Mouse (Mus musculus): ENCODE results near the gene Chdh. TPM values are rescaled to one million over a fixed set of nuclear protein-coding genes. Genes with fewer than 3 reads are reported as not detected.

Gene Chdh
- total RNA-seq, 1 experiment from 2014 or later = 10.5 TPM

DNA sequence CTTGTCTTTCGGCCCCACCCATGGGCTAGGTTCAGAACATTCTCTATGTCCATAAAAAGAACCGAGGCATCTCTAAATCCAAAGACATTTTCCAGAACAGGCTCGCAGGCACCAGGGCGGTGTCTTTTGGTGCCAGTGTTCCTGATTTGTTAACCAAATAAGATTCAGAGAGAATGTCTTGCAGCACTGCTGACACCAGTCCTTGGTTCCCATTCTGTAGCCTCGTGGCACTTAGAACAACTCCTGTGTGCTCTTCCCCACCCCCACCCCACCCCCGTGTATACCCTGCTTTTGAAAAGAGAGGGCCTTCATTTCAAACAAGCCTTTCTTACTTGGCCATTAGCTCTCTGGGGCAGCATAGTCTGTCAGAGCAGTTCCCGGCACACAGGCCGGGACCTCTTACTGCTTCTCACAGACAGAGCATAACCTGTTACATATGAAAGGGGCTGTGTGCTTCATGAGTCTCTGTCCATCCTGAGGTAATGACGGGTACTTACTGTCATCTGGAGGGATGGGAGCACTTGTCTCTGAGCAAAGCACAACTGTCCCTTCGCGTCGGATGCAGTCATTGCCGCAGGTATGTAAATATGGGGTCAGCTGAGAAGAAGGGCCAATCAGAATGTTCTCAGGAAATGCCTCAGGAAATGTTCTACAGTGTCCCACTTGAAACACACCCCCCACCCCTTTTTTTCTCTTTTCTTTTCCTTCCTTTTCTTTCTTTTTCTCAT lies 9.9 kb upstream of the Chdh start:
- ATAC-seq (replicated peaks in 1 of 2; ENCODE audit: insufficient read depth in 1 of 2, low FRiP score in 2 of 2, low TSS enrichment in 1 of 2, low read depth in 1 of 2, poor library complexity in 2 of 2, severe bottlenecking in 2 of 2) = no peak

DNA sequence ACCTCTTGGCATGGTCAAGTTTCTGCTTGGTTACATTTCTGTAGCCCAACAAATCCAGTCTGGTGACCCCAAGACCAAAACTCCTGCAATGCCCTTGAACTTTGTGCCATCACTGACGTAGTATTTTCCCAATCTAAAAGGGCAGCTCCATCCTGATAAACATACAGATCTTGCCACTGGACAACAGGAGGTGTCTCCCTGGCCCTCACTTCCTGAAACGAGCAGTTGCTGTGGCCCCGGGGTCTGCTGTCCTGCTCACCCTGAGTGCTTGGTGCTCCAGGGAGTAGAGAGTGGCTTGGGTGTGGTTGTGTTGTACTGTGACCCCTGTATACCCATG lies 9.4 kb upstream of the Chdh start:
- no peak for ATAC-seq (replicated peaks in 1 of 2; ENCODE audit: insufficient read depth in 1 of 2, low FRiP score in 2 of 2, low TSS enrichment in 1 of 2, low read depth in 1 of 2, poor library complexity in 2 of 2, severe bottlenecking in 2 of 2)

DNA sequence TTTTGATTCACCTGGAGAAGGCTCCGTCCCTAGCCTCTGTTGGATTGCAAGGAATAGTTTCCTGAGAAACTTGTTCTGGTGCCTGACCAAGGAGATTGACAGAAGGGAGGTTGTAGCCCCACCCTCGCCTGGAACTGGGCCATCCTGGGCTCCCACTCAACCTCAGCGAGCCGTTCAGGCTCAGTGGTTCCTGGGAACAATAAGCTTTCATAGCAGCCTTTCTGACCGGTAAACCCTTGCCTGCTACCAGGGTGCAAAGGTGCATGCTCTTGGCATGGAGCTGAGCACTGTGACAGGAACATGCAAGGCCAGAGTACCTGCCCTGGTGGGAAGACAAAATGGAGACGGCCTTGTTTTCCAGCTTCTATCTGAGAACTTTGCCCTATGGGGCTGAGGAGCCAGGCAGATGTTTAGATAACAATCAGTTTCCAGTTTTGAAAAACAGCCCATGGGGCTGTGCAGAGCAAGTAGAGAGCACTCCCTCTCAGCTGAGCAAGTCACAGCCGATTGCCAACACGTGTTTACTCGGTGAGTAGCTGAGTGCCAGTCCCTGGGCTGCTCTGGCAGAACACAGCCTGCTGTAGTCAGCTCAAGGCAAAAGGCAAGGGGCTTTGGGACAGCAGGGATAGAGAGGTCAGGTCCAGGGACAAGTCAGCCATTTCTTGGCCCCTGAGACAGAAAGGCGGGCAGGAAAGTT lies 1.2 kb downstream of the Chdh start:
- ATAC-seq (replicated peaks in 1 of 2; ENCODE audit: insufficient read depth in 1 of 2, low FRiP score in 2 of 2, low TSS enrichment in 1 of 2, low read depth in 1 of 2, poor library complexity in 2 of 2, severe bottlenecking in 2 of 2) = no peak

DNA sequence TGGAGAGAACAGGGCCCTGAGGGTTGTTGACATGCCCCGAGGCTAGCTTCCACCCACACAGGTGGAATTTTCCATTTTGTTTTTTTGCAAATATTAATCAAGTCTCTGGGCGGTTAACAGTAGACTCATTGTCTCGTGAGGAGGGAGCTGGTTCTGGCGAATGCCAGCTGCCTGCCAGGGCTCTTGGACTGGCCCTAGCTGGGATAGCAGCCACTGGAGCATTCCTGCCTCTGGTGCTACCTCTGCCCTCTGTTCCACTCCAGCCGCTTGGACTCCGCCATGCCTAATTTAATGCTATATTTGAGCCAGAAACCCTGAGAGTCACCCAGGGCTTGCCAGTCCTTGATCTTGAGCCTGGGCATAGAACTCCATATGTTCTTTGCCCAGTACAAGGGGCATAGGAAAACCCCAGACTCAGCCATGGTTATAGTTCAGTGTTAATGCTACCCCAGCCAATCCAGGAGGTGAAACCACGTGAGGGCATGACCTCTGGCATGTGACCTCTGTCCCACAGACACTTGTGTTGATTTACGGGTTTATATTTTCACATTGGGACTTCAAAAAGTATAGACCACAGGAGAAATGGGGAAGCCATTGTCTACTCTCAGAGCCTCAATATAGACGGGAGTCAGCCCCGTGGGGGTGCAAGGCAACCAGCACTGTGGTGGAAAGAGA lies 3.2 kb downstream of the Chdh start:
- no peak for ATAC-seq (replicated peaks in 1 of 2; ENCODE audit: insufficient read depth in 1 of 2, low FRiP score in 2 of 2, low TSS enrichment in 1 of 2, low read depth in 1 of 2, poor library complexity in 2 of 2, severe bottlenecking in 2 of 2)

DNA sequence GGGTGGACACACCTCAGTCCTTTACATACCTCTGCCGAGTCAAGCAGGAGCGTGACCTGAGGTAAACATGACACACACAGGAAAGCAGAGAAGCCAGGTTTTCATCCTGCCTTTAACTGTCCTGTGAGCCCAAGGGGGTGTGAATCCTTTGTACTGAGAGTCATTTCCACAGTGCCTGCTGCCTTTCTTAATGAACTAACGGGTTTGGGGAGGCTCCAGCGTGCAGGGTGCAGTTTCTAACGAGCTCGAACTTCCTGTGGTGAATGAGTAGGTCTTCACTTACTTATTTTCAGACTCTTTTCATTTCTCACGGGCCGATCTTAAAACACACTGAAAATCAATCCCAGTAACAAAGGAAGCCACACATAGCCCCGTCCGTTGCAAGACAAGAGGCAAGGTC lies 5.7 kb downstream of the Chdh start:
- ATAC-seq (replicated peaks in 1 of 2; ENCODE audit: insufficient read depth in 1 of 2, low FRiP score in 2 of 2, low TSS enrichment in 1 of 2, low read depth in 1 of 2, poor library complexity in 2 of 2, severe bottlenecking in 2 of 2) = peak; percentile 40 to 51; a peak in 2 of 4 replicates

DNA sequence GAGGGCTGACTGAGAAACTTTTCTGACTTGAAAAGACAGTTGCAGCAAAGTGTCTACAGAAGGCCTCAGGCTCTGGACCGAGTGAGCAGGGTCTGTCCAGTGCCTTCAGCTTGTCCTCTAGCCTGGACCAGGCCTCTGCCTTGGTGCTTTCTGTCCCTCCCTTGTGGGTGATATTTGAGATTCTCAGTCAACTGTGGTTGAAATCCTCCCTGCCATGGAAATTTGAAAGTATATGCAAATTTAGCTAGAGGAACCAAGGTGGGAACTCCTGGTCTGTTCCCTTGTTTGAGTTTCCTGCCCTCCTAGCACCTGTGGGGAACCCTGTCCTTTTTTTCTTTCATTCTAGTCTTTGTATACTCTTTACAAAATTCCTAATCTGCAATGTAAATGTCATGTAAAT lies 6.2 kb downstream of the Chdh start:
- ATAC-seq (replicated peaks in 1 of 2; ENCODE audit: insufficient read depth in 1 of 2, low FRiP score in 2 of 2, low TSS enrichment in 1 of 2, low read depth in 1 of 2, poor library complexity in 2 of 2, severe bottlenecking in 2 of 2) = 0 out of 4 replicates have a peak, but pooled peaks of 1 of the 2 experiments have one; percentile 0

DNA sequence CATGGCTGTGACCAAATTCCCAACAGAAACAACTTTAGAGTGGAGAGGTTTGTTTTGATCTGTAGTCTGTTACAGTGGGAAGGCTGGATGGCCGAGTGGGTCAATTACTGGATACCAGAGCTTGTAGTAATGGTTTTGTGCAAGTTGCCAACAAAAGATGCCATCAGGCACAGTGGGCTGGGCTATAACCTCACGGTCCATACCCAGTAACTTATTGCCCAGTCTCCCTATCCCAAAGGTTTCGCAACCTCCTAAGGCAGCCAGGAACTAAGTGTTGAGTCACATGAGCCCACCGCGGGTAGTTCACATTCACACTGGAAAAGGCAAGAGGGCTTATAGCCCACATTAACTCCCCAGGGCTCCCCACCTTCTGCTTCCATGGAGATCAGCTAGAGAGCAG lies 7.8 kb downstream of the Chdh start:
- ATAC-seq (replicated peaks in 1 of 2; ENCODE audit: insufficient read depth in 1 of 2, low FRiP score in 2 of 2, low TSS enrichment in 1 of 2, low read depth in 1 of 2, poor library complexity in 2 of 2, severe bottlenecking in 2 of 2) = no peak

DNA sequence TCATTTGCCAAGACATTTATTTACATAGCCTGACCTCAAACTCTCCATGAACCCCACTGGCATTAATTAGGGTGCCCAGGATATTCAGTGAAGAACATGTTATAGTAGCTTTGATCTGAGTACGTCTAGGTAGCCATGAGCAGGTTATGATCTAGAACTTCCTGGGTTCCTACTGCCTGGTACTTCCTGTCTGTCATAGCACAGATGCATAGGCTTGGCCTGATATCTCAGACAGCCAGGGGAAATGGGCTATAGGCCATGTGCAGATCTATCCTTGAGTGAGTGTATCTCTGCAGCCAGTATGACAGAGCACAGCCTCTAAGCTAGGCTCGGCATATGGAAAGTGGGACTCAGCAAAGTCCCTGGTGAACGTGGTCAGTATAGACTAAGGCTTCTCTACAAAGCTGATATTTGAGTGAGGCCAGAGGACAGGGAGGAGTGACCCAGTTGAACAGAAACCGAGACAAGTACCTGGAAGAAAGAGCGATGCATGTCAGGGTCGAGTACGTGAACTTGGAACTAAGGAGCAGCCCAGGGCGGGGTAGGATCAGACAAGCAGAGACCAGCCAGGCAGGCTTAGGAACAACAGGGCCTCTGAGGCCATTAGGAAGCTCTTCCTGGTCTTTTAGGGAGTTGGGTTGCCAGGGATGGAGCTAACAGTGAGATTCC lies 9.1 kb downstream of the Chdh start:
- no peak for ATAC-seq (replicated peaks in 1 of 2; ENCODE audit: insufficient read depth in 1 of 2, low FRiP score in 2 of 2, low TSS enrichment in 1 of 2, low read depth in 1 of 2, poor library complexity in 2 of 2, severe bottlenecking in 2 of 2)

DNA sequence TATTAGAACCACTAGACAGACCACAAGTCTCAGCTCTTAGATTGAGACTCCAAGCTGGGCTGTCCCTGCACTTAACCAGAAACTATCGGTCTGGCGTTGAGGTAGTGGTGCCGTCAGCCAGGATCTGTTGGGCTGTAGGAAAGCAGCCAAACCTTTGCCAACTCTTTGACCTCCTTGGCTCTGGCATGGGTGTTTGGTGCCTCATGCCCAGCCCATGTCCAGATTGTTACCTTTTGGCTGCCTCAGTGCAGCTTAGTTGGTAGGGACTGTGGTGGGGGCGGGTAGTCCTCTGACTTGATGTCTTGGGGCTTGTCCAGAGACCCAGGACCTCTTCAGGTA lies 9.6 kb downstream of the Chdh start:
- ATAC-seq (replicated peaks in 1 of 2; ENCODE audit: insufficient read depth in 1 of 2, low FRiP score in 2 of 2, low TSS enrichment in 1 of 2, low read depth in 1 of 2, poor library complexity in 2 of 2, severe bottlenecking in 2 of 2) = no peak

DNA sequence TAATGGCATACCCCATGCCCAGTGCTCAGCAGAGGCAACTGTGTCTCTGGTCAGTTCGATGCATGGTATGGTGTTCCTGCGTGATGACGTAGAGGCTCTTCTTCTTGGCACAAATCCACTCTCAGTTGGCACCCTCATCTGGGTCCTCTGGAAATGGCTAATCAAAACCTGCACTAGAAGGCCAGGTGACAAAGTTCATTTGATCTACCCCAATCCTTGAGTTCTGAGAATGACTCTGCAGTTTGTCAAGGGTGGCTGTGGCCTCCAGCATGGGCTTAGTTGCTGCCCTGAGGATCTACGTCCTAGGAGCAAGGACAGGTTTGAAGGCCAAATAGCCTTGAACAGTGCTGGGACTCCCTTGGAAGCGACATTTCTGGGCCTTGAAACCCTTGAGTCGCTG lies 10.0 kb downstream of the Chdh start:
- no peak for ATAC-seq (replicated peaks in 1 of 2; ENCODE audit: insufficient read depth in 1 of 2, low FRiP score in 2 of 2, low TSS enrichment in 1 of 2, low read depth in 1 of 2, poor library complexity in 2 of 2, severe bottlenecking in 2 of 2)

DNA sequence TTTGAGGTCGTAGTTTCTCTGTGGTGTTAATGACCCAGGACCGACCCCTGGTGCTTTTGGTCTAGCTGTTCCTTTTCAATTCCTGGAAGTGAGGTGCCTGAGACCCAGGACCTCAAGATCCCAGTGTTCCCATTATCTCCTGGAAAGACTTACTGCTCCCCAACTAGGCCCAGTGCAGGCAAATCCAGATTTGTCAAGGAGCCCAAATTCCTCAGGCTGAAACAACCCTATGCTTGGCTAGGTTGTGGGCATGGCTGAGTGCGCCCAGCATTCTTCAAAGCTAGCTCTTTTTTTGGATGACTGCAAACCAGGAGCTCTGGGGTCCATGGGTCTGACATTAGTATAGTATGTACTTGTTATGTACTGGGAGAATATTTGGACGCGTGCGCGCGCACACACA lies 10.6 kb downstream of the Chdh start:
- no peak for ATAC-seq (replicated peaks in 1 of 2; ENCODE audit: insufficient read depth in 1 of 2, low FRiP score in 2 of 2, low TSS enrichment in 1 of 2, low read depth in 1 of 2, poor library complexity in 2 of 2, severe bottlenecking in 2 of 2)

DNA sequence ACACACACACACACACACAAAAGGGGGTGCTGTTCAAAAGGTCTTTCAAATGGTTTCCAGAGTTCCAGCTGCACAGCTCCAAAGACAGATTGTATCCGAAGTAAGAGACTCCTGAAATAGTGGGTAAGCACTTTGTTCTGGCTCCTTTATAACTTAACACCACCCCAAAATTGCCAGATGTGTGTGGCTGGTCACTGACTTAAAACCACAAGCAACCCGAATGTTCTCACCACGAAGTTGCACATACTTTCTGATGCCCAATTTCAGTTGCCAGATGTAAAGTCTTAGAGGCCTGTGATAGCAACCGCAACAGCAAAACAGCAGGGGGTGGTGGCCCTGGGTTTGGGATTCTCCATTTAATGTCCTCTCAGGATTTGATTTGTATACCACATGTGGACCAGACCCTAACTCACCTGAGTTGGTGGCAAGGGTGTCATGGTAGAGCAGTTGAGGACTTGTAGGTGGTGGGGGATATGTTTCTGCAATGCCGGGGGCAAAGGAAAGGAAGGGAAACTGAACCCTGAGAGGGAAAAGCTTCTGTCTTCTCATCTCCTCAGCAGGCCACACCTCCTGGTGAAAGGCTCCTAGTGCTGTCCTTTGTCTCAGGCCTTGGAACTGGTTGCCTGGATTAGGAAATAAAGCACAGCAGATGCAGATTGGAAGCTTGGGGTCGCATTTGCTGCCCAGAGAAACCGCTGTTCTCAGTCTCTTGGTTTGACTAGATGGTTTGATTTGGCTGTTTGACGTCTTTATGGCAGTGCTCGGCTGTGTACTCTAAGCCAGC lies 11.2 kb downstream of the Chdh start:
- no peak for ATAC-seq (replicated peaks in 1 of 2; ENCODE audit: insufficient read depth in 1 of 2, low FRiP score in 2 of 2, low TSS enrichment in 1 of 2, low read depth in 1 of 2, poor library complexity in 2 of 2, severe bottlenecking in 2 of 2)

DNA sequence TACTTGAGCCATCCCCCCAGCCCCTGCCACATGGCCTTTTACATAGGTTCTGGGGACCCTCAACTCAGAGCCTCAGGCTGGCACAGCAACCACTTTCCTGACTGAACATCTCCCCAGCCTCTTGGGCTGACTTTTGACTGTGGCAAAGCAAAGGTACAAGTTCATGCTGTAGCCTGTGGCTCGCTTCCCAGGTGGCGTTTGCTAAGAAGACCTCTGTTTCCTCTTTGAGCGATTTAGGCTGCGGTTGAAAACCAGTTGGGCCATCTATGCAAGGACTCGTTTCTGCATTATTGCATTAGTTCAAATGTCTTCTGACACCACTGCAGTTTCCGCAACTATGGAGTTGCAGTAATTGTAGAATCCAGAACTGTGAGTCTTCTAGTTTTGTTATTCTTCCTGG lies 13.6 kb downstream of the Chdh start:
- ATAC-seq (replicated peaks in 1 of 2; ENCODE audit: insufficient read depth in 1 of 2, low FRiP score in 2 of 2, low TSS enrichment in 1 of 2, low read depth in 1 of 2, poor library complexity in 2 of 2, severe bottlenecking in 2 of 2) = peak; percentile 50 to 64; a peak in 3 of 4 replicates

DNA sequence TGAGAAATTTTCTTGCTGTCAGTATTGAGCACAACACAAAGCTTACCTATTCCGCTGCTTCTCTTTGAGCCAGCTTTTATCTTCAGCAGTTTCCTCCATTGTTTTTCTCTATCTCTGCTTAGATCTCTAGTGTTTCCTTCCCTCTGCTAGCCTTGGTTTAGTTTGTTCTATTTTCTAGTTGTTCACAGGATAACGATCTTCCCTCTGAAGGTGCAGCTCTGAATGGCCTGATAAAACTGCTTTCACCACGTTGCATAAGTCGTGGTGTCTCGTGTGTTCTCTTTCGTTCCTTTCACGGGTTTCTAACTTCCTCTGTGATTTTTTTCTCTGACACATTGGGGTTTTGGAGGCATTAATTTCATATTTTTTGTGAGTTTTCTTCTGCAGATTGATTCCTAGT lies 15.6 kb downstream of the Chdh start:
- ATAC-seq (replicated peaks in 1 of 2; ENCODE audit: insufficient read depth in 1 of 2, low FRiP score in 2 of 2, low TSS enrichment in 1 of 2, low read depth in 1 of 2, poor library complexity in 2 of 2, severe bottlenecking in 2 of 2) = peak; percentile 47 to 55; a peak in 2 of 4 replicates

DNA sequence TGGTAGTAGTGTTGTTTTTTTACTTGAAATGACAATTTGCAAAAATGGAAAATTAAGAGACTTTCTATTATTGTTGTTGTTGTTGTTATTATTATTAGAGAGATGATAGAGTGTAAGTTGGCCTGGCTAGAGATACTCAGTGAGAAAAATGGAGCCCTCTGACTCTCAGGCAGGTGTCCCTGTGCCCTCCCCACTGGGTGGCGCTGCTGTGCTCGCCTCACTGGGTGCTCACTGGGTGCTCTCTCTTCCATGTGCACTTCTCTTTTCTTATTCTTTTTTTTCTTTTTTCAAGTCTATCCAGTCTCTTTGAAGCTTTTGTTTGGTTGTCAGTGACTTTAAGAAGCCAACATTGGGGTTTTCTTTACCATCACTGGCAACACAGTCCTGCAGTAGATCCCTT lies 18.6 kb downstream of the Chdh start:
- ATAC-seq (replicated peaks in 1 of 2; ENCODE audit: insufficient read depth in 1 of 2, low FRiP score in 2 of 2, low TSS enrichment in 1 of 2, low read depth in 1 of 2, poor library complexity in 2 of 2, severe bottlenecking in 2 of 2) = peak in 1 of 2 experiments; percentile 59; a peak in 1 of 4 replicates

DNA sequence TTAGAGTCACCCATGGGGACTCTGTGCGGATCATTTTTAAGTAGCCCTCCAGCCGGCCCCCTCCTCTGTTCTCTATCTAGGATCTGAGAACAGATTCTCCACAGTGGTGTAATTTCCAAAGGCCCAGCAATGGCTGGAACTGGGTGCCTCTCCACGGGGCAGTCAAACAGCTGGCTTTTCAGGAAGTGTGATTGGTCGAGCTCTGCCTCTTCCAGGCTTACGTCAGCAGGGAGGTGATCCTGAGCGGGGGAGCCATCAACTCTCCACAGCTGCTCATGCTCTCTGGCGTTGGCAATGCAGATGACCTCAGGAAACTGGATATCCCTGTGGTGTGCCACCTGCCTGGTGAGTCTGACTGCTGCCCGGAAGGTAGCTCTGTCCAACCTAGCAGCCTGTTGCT lies 24.6 kb downstream of the Chdh start:
- ATAC-seq (replicated peaks in 1 of 2; ENCODE audit: insufficient read depth in 1 of 2, low FRiP score in 2 of 2, low TSS enrichment in 1 of 2, low read depth in 1 of 2, poor library complexity in 2 of 2, severe bottlenecking in 2 of 2) = no peak; a peak in 1 of 4 replicates

DNA sequence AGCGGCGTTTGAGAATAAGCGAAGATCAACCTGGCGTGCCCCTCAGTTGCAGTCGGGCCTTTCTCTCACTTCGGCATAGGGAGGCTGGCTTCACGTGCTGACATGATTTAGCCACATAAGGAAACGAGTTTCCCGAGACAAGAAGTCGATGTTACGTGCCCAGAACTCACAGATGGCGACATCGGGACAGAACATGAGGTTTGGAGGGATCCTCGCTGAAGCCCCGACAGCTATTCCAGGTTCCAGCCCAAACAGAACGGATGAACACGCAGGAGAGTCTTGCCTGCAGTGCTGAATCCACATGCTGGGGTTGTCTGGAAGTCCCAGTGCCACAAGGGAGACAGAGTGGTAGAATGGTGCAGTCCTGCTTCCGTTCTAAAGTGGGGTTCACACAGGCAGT lies 29.6 kb downstream of the Chdh start:
- no peak for ATAC-seq (replicated peaks in 1 of 2; ENCODE audit: insufficient read depth in 1 of 2, low FRiP score in 2 of 2, low TSS enrichment in 1 of 2, low read depth in 1 of 2, poor library complexity in 2 of 2, severe bottlenecking in 2 of 2)

All from hematopoietic stem cell, adult 5-6 weeks (primary cell).